Mouse (Mus musculus) gastrocnemius, adult 18-20 months (tissue): Measurements from ENCODE around the gene Tbc1d24. TPM values are rescaled to one million over a fixed set of nuclear protein-coding genes. Genes with fewer than 3 reads are reported as not detected.
A peak's percentile ranks its signal among the peaks of the same experiment; 100 is the strongest.

Experiments used
- DNase-seq: peaks from one replicate; pipeline ENCODE4 v3.0.0; 2021; ENCODE audit warnings: low spot score
- total RNA-seq, 2 experiments: library from RNA; stranded (reverse); gene quantifications; 2 replicates each; pipeline ENCODE4 v1.2.3; 2021

The Tbc1d24 gene
- total RNA-seq, 2 experiments from 2014 or later, result 4.2 to 5.5 TPM

- DNase-seq, result no peak
These were observed 14.4 kb downstream of the Tbc1d24 start for GRCm38 (mm10) chr17:24190934-24191333.

- DNase-seq, result no peak
These were observed 31.1 kb downstream of the Tbc1d24 start for GRCm38 (mm10) chr17:24174259-24174658.

DNA sequence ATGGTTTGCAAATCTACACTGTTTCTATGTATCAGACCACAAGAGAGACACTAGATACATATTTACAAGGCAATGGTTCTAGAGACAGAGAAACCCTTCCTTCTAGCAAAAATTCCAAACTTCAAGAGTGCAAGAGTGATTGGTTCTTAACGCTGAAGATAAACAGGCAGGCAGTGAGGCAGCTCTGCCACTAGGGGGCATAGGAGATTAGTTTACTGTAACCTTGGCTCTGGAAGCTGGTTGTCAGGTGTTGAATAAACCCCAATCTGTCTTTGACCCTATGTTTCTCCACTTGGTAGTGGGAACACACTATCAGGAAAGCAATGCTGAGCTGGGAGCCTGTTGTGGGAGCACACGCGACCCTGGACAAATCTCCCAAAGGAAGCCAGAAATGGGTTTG is 31.9 kb downstream of the Tbc1d24 start:
- DNase-seq, result peak; percentile 78

DNA sequence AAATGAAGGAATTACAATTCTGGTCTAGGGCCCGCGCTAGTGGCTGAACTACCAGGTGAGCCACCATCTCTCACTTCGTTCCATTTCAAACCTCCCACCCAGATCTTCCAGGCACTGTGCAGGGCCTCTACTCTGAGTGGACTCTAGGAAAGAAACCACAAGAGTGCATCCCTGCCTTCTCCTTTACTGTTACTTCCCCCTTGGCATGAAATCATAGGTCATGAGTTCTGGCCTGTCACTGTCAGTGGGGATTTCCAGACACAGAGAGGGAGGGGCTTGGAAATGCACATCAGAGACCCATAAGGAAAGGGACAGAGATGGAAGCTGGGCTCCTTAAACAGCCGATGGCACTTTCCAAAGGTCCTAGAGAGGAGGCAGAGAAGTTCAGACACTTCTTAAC is 33.6 kb downstream of the Tbc1d24 start:
- no peak for DNase-seq

DNA sequence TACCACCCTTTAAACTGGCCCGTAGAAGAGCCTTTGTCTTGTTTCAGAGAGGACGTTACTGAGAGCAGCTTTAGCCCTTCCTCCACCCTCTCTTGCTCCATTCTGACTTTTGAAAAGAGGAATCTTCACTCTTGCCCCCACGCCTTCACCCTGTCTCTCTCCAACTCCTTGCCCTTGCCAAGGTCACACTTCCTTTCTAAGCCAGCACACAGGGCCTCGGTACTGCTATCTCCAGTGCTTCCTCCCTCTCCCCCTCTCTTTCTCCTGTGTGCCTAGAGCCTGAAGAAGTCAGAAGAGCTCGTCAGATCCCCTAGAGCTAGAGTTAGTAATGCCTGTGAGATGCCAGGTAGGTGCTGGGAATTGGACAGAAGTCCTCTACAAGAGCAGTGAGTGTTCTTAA is 34.6 kb downstream of the Tbc1d24 start:
- no peak for DNase-seq

GRCm38 (mm10) chr17:24170125-24170524 is 35.2 kb downstream of the Tbc1d24 start:
- no peak for DNase-seq

DNA sequence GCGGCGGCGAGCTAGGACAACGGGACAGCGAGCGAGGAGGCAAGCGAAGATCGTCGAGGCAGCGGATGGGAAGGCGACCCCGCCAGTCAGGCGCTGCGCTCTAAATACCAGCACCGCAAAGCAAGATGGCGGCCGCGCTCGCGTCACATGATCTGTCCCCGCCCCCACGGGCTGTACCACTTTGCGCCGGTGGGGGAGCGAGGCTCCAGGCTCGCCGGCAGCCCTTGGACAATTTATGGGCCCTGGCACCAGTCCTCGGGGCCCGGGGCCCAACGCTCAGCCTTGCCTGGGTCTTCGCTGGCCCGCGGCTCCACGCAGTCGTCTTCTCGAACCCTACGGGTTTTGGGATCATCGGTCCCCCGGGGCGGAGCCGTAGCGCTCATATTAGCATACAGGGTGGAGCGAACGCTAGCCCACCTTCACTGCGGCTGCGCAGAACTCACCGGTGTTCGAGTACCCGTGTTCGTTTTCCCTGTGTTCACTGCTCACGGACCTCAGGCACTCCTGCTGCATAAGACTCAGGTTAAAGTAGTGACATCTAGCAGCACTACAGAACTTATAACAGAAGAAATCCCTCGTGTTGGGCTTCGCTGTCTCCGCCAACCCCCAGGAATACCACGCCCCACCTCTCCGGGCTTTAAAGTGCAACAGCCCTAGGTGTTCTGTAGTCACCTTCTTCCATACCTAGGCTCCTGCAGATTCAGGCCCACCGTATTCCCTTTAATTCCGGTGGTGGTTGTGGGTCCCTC is 35.9 kb downstream of the Tbc1d24 start, which contains the start of gene Atp6v0c:
Gene Atp6v0c, minus strand, starts transcription at position 386 of the 749 bp plus-strand sequence.
- peak; percentile 95 for DNase-seq

DNA sequence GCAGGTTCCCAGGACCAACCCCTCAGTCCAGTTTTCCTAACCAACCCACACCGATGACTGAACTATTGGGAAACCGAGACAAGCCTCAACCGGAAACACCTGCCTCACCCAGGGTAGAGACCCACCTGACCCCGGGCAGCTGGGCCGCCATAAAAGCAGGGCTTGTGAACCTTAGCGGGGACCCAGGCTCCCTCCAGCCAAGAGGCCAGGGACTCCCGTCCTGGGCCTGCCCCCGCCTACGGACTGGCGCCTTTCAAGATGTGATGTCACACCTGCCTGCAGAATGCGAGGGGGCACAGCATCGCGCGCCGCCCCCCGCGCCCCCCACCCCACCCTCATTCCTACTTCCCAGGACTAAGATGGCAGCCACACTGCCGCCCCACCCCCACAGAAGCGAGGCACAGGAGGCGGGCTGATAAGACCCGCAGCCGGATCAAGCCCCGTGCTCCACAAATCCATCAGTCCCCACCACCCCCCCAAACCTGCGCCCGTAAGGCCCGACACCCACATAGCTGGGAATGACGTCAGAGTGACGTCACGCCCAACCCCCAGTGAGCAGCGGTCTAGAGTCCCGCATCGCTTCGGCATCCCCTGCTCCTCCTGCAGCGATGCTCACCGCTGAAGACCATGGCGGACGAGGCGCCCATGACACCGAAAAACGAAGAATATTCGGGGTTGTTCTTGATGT is 36.6 kb downstream of the Tbc1d24 start:
- DNase-seq, result peak; percentile 49

- DNase-seq, result no peak
These were observed 37.4 kb downstream of the Tbc1d24 start for GRCm38 (mm10) chr17:24167891-24168505.

GRCm38 (mm10) chr17:24167120-24167519 is 38.2 kb downstream of the Tbc1d24 start:
- DNase-seq, result no peak

GRCm38 (mm10) chr17:24164566-24165259 is 40.6 kb downstream of the Tbc1d24 start:
- no peak for DNase-seq

GRCm38 (mm10) chr17:24163176-24163962 is 42.0 kb downstream of the Tbc1d24 start, which contains the start of gene Amdhd2:
Amdhd2 (minus strand) TSS chr17:24163766.
- peak; percentile 96 for DNase-seq

GRCm38 (mm10) chr17:24162584-24163175 is 42.7 kb downstream of the Tbc1d24 start:
- no peak for DNase-seq

DNA sequence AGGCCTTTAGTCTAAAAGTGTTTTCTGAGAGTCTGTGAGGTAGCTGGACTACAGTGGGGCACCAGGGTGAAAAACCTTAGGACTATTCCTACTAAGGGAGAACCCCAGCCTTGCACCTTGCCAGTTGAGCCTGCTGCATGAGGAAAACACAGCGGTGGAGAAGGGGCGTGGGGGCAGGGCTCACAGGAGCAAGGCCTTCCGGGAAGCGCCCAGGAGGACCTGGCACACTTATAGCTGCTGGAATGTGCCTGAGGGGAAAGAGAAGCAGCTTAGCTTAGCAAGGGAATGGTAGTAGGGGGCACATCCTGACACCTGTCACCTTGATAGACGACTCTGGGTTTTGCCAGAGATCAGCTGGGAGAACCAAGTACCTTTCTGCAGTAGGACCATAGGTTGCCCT is 43.9 kb downstream of the Tbc1d24 start:
- no peak for DNase-seq

GRCm38 (mm10) chr17:24157526-24157925 is 47.8 kb downstream of the Tbc1d24 start:
- no peak for DNase-seq

GRCm38 (mm10) chr17:24157121-24157520 is 48.2 kb downstream of the Tbc1d24 start:
- no peak for DNase-seq

DNA sequence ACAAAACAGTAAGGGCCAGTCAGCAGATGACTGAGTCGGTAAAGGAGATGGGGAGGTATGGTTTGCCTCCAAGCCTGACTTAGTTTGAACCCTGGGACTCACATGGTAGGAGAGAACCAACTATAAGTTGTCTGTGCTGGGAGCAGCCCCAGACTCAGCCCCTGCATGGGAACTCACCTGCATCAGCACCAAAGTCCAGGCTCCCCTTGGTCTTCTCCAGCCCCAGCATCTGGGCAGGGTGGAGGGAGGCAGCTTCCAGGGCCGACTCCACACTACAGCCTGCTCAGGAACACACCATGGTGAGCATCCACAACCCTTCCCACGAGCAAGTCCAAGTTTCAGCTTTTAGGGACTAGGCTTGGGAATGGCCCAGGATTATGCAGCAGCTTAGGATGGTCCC is 49.0 kb downstream of the Tbc1d24 start:
- DNase-seq, result no peak

- DNase-seq, result no peak
These were observed 49.6 kb downstream of the Tbc1d24 start for GRCm38 (mm10) chr17:24155742-24156141.

- no peak for DNase-seq
These were observed 50.9 kb downstream of the Tbc1d24 start for GRCm38 (mm10) chr17:24154463-24154862.

- DNase-seq, result peak; percentile 79
These were observed 53.3 kb downstream of the Tbc1d24 start for GRCm38 (mm10) chr17:24151890-24152563.
